Mouse (Mus musculus): ENCODE data around the gene Iqce. TPM values are rescaled to one million over a fixed set of nuclear protein-coding genes. Genes with fewer than 3 reads are reported as not detected.
"Not testable (repeated sequence)": the region's sequence is repeated elsewhere in the genome, so short reads cannot be mapped to it uniquely, and the experiment has no call there.

The Iqce gene
- polyA plus RNA-seq, 1 experiment from 2014 or later = 13.9 TPM

DNA sequence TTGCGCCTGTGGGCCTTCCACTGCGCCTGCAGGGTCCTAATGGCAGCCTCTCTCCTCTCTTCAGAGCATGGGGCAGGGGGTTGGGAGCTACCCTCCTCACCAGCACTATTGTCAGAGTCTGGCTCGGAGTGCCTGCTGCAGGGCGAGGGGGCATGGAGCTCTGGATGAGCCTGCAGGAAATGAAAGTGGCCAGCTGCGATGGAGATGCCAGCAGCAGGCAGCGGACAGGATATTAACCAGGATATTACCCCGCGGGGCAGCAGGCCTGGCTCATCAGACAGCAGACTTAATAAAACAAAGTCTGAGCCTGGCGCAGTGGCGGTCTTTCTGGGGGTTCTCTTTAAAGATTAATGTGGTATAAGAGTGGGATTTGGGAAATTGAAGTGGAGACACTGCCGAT is 27.1 kb downstream of the Iqce start:
- Histone ChIP-seq H3K27me3 (ENCODE audit: control insufficient read depth, insufficient read depth, low read length) (no peaks in the 10 kb centered on the region), H3K9me3 (ENCODE audit: control insufficient read depth, low read length) (no peaks in the 10 kb centered on the region), H3K9ac (ENCODE audit: low read length) (no peak overlapping the region), H3K4me3 (ENCODE audit: low read depth, low read length) (no peak overlapping the region), H3K4me2 (no peak overlapping the region), H3K4me1 (ENCODE audit: control insufficient read depth, insufficient read depth, low read length) (no peaks in the 10 kb centered on the region), H3K36me3 (ENCODE audit: control insufficient read depth, insufficient read depth, low read length) (no peaks in the 10 kb centered on the region), H3K27ac (ENCODE audit: low read depth, low read length) (no peak overlapping the region)
- ATAC-seq (ENCODE audit: low FRiP score) (no peak), DNase-seq (ENCODE audit: low spot score, missing footprints) (no peak)
- 86% methylated on average over 11 of the region's 11 CpGs for WGBS

DNA sequence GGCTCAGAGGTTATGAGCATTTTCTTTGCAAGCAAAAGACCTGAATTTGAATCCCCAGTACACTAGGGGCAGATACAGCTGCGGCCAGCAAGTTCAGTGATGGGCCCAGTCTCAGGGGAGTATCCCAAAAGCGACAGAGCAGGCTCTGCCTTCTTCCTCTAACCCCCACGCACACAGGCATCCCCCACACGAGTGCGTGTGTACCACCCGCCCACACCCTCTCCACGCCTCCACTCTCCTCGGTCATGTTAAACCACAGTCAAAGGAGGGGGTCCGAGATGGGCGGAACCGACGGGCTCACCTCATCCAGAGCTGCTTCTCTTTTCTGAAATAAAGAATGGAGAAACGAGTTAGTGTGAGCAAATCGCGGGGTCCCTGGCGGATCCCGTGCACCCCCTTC is 28.1 kb downstream of the Iqce start:
- peaks cover 5% of the 10 kb centered on the region; the same call in 1 of the 2 replicates for H3K36me3 ChIP-seq (ENCODE audit: control insufficient read depth, insufficient read depth, low read length)
- ATAC-seq (ENCODE audit: low FRiP score) = no peak
- H3K4me1 ChIP-seq (ENCODE audit: control insufficient read depth, insufficient read depth, low read length) = no peaks in the 10 kb centered on the region
- WGBS = 91% methylated on average over 17 of the region's 17 CpGs
- H3K9me3 ChIP-seq (ENCODE audit: control insufficient read depth, low read length) = peaks cover under 1% of the 10 kb centered on the region; the same call in 1 of the 2 replicates
- no peak for DNase-seq (ENCODE audit: low spot score, missing footprints)
- H3K9ac ChIP-seq (ENCODE audit: low read length) = no peak overlapping the region
- no peak overlapping the region for H3K4me2 ChIP-seq
- H3K4me3 ChIP-seq (ENCODE audit: low read depth, low read length) = no peak overlapping the region
- no peaks in the 10 kb centered on the region for H3K27me3 ChIP-seq (ENCODE audit: control insufficient read depth, insufficient read depth, low read length)
- no peak overlapping the region for H3K27ac ChIP-seq (ENCODE audit: low read depth, low read length)

DNA sequence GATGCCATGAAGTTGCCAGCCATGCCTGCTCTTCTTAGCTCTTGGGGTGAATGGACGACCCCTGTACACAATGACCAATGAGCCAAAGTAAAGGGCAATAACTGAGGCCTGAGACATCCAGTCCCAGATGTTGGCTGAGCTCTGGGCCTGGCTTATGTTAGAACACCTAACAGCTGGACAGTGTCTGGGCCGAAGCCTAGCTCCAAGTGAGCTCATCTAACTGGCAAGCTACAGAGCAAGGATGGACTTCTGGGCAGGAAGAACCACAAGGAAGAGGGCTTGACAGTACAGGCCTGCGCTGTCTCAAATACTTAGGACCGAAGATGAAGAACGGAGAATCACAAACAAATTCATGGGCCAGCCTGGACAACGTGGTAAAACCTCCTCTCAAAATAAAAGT is 29.6 kb downstream of the Iqce start:
- not testable (repeated sequence) for H3K9me3 ChIP-seq (ENCODE audit: control insufficient read depth, low read length); DNase-seq (ENCODE audit: low spot score, missing footprints); H3K4me1 ChIP-seq (ENCODE audit: control insufficient read depth, insufficient read depth, low read length); H3K27ac ChIP-seq (ENCODE audit: low read depth, low read length); H3K27me3 ChIP-seq (ENCODE audit: control insufficient read depth, insufficient read depth, low read length); H3K4me3 ChIP-seq (ENCODE audit: low read depth, low read length); H3K9ac ChIP-seq (ENCODE audit: low read length); H3K36me3 ChIP-seq (ENCODE audit: control insufficient read depth, insufficient read depth, low read length); H3K4me2 ChIP-seq; ATAC-seq (ENCODE audit: low FRiP score)
- 91% methylated on average over 6 of the region's 6 CpGs for WGBS

DNA sequence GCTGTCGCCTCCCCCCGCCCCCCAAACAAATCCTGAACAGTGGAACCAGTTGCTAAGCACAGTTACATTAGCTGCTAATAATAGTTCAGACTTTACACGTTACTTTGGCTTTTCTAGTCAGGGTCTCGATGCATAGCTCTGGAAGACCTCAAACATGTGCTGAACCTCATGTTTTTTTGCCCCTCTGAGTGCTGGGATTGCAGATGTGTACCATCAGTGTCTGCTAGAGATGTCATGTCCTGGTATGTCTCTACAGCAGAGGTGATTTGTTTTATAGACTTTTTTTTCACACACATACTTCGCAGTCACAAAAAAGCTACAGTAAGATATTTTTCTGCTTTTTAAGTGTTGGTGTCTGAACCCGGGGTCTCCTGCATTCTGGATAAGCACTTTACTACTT is 30.1 kb downstream of the Iqce start:
- ATAC-seq (ENCODE audit: low FRiP score) (no peak), DNase-seq (ENCODE audit: low spot score, missing footprints) (no peak)
- Histone ChIP-seq H3K4me2 (no peak overlapping the region), H3K36me3 (ENCODE audit: control insufficient read depth, insufficient read depth, low read length) (peaks cover 7% of the 10 kb centered on the region), H3K4me3 (ENCODE audit: low read depth, low read length) (no peak overlapping the region), H3K27ac (ENCODE audit: low read depth, low read length) (no peak overlapping the region), H3K9me3 (ENCODE audit: control insufficient read depth, low read length) (peaks cover 4% of the 10 kb centered on the region; the same call in 1 of the 2 replicates), H3K27me3 (ENCODE audit: control insufficient read depth, insufficient read depth, low read length) (no peaks in the 10 kb centered on the region), H3K4me1 (ENCODE audit: control insufficient read depth, insufficient read depth, low read length) (no peaks in the 10 kb centered on the region), H3K9ac (ENCODE audit: low read length) (no peak overlapping the region)
- WGBS = 95% methylated on average over 6 of the region's 6 CpGs

DNA sequence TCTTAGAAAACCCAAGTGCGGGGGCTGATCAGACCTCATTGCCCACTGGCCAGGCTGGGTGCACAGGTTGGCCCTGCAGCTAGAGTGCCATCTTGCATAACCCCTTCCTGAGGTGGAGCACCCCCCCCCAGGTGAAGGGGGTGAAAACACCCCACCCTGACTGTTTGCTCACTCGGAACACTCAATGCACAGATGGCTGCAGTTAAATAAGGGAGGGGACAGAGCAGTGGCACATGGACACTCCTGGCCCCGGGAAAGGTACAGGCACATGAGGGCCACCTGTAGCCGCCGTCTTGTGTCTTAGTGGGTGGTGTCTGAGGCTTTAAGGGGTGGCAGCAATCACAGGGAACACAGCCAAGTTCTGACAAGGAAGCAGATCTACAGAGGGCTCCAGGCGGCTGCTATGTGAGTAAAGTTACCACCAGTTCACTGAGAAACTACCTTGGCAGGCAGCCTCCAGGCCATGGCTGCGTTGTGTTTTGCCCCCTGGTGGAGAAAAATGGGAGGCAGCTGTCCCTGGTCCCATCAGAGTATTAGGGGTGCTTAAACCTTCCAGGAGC is 38.5 kb downstream of the Iqce start:
- WGBS = 64% methylated on average over 7 of the region's 7 CpGs
- H3K27ac ChIP-seq (ENCODE audit: low read depth, low read length) = no peak overlapping the region
- DNase-seq (ENCODE audit: low spot score, missing footprints) = peak; percentile 94
- H3K9ac ChIP-seq (ENCODE audit: low read length) = no peak overlapping the region
- no peak overlapping the region for H3K4me2 ChIP-seq
- H3K4me3 ChIP-seq (ENCODE audit: low read depth, low read length) = no peak overlapping the region
- H3K27me3 ChIP-seq (ENCODE audit: control insufficient read depth, insufficient read depth, low read length) = no peaks in the 10 kb centered on the region
- peak; percentile 25; the same call in 1 of the 2 replicates for ATAC-seq (ENCODE audit: low FRiP score)
- peaks cover 2% of the 10 kb centered on the region; the same call in 1 of the 2 replicates for H3K4me1 ChIP-seq (ENCODE audit: control insufficient read depth, insufficient read depth, low read length)
- peaks cover 1% of the 10 kb centered on the region; the same call in 1 of the 2 replicates for H3K36me3 ChIP-seq (ENCODE audit: control insufficient read depth, insufficient read depth, low read length)
- peaks cover under 1% of the 10 kb centered on the region; the same call in 1 of the 2 replicates for H3K9me3 ChIP-seq (ENCODE audit: control insufficient read depth, low read length)

DNA sequence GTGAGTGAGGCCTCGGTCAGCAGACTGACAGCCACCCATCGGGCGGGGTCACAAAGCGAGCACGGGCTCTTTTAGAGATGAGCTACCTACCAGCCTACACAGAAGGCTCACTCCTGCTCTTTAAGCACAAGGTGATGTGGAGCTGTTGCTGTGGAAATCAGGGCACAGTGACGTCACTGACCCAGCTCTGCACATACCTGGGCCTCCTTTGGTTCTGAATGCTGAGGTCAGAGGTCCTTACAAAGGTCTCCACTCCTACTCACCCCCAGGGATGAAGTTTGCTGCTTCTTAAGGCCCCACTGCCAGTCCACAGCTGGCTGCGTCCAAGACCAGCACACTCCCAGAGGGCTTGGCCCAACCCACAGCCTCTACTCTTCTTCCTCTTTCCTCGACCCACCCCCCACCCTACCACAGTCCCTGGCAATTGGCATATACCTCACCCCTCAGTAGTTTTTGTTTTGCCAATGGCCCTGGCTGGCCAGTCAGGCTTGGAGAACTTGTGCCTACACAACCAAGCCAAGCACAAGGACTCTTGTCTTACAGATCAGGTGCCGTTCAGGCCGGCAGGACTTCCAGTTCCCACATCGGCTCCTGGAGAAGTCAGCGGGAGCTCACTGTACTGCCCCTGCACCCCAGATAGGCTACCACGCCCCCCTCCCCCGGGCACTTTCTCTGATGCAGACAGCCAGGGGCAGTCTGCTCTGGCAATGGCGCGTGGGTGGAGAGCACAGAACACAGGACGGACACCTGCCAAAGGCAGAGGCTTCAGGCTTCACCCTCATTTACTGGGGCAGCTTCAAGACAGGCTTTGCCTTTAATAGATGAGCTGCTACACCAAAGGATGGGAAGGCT is 39.2 kb downstream of the Iqce start:
- Histone ChIP-seq H3K4me1 (ENCODE audit: control insufficient read depth, insufficient read depth, low read length) (peaks cover 2% of the 10 kb centered on the region; the same call in 1 of the 2 replicates), H3K9ac (ENCODE audit: low read length) (no peak overlapping the region), H3K27ac (ENCODE audit: low read depth, low read length) (no peak overlapping the region)

DNA sequence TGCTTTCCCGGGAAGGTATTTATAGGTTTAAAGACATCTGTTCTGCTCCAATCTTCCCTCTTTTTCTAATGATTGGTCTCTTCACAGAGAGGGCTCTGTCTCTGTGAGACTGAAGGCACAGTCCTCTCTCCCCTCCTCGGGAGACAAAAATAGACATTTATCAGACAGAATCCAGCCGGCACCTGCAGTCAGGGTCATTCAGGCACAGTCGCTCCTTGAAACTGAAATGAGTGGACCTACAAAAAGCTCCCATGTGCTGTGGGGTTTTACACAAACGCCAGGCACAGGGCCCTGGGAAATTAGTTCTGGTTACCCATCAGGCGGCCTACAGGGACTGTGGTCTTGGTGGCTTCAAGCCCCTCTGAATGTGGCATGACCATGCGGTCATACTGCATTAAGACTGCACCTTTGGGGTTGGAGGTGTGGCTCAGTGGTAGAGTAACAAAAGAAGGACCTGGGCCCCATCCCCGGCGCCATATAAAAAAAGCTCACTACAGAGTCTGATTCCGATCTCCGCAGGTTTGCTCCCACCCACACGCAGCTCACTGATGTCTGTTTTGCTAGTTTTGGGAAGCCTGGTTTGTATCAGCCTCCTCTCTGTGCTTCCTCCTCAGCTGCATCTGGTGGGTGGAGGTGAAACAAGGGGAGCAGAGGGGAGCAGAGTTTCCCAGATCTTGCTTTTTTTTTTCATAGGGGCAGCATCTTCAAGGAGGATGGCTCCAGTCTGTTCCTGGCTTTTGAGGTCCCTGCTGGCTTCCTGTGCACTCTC is 40.1 kb downstream of the Iqce start:
- no peak overlapping the region for H3K4me2 ChIP-seq
- ATAC-seq (ENCODE audit: low FRiP score) (no peak), DNase-seq (ENCODE audit: low spot score, missing footprints) (no peak)
- H3K27me3 ChIP-seq (ENCODE audit: control insufficient read depth, insufficient read depth, low read length) = no peaks in the 10 kb centered on the region
- no peaks in the 10 kb centered on the region for H3K9me3 ChIP-seq (ENCODE audit: control insufficient read depth, low read length)
- WGBS = 81% methylated on average over 12 of the region's 12 CpGs
- H3K36me3 ChIP-seq (ENCODE audit: control insufficient read depth, insufficient read depth, low read length) = no peaks in the 10 kb centered on the region
- no peak overlapping the region for H3K27ac ChIP-seq (ENCODE audit: low read depth, low read length)
- H3K9ac ChIP-seq (ENCODE audit: low read length) = no peak overlapping the region
- no peak overlapping the region for H3K4me3 ChIP-seq (ENCODE audit: low read depth, low read length)
- H3K4me1 ChIP-seq (ENCODE audit: control insufficient read depth, insufficient read depth, low read length) = peaks cover 2% of the 10 kb centered on the region; the same call in 1 of the 2 replicates

More for the DNA sequence above, 39.2 kb downstream of the Iqce start:
- 79% methylated on average over 17 of the region's 17 CpGs for WGBS
- DNase-seq (ENCODE audit: low spot score, missing footprints) (no peak), ATAC-seq (ENCODE audit: low FRiP score) (no peak)
- Histone ChIP-seq H3K4me2 (no peak overlapping the region), H3K9me3 (ENCODE audit: control insufficient read depth, low read length) (no peaks in the 10 kb centered on the region), H3K4me3 (ENCODE audit: low read depth, low read length) (no peak overlapping the region), H3K36me3 (ENCODE audit: control insufficient read depth, insufficient read depth, low read length) (no peaks in the 10 kb centered on the region), H3K27me3 (ENCODE audit: control insufficient read depth, insufficient read depth, low read length) (no peaks in the 10 kb centered on the region)

DNA sequence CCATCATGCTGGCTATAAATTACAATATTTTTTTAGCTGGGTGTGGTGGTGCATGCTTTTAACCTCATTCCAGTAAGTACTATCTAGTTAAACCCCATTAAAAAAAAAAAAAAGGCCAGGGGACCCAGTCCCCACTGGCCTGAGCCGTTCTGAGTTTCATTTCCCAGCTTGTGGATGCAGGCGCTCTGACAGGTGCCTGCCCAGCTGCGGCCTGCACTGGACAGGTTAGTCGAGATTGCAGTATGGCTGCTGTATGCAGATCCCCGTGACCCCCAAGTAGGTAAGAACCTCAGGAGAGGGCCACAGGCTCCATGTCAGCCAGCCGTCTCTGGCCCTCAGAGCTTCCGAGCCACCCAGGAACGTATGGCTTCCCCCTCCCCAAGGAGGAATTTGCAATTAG is 40.8 kb downstream of the Iqce start:
- H3K27me3 ChIP-seq (ENCODE audit: control insufficient read depth, insufficient read depth, low read length) = no peaks in the 10 kb centered on the region
- no peak overlapping the region for H3K4me2 ChIP-seq
- no peak overlapping the region for H3K9ac ChIP-seq (ENCODE audit: low read length)
- no peaks in the 10 kb centered on the region for H3K9me3 ChIP-seq (ENCODE audit: control insufficient read depth, low read length)
- no peak overlapping the region for H3K4me3 ChIP-seq (ENCODE audit: low read depth, low read length)
- ATAC-seq (ENCODE audit: low FRiP score) (no peak), DNase-seq (ENCODE audit: low spot score, missing footprints) (no peak)
- no peak overlapping the region for H3K27ac ChIP-seq (ENCODE audit: low read depth, low read length)
- H3K36me3 ChIP-seq (ENCODE audit: control insufficient read depth, insufficient read depth, low read length) = no peaks in the 10 kb centered on the region
- 80% methylated on average over 8 of the region's 8 CpGs for WGBS
- peaks cover 2% of the 10 kb centered on the region; the same call in 1 of the 2 replicates for H3K4me1 ChIP-seq (ENCODE audit: control insufficient read depth, insufficient read depth, low read length)
